Mouse (Mus musculus): ENCODE results near the gene Neurl1a. TPM values are rescaled to one million over a fixed set of nuclear protein-coding genes. Genes with fewer than 3 reads are reported as not detected.

Neurl1a gene
- polyA plus RNA-seq, 1 experiment: 4.6 TPM

DNA sequence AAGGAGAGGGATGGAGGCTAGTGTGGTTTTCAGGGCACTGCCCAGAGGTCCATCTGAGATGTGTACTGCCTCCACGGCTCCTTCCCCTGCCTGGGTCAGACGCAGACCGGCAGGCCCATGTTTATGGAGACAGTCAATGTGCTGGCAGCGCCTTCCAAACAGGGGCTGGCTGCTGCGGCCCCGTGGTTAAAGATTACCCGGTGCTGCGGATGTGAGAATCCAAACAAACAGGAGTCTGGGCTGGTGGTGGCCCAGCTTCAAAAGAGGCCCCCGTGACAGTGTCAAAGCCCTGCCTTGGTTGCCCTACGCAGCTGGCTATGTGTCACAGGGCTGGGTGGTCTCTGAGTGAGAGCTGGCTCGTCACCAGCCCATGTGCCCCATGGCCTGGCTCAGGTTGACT is 69.2 kb downstream of the Neurl1a start:
- DNase-seq (ENCODE audit: low read depth): no peak

DNA sequence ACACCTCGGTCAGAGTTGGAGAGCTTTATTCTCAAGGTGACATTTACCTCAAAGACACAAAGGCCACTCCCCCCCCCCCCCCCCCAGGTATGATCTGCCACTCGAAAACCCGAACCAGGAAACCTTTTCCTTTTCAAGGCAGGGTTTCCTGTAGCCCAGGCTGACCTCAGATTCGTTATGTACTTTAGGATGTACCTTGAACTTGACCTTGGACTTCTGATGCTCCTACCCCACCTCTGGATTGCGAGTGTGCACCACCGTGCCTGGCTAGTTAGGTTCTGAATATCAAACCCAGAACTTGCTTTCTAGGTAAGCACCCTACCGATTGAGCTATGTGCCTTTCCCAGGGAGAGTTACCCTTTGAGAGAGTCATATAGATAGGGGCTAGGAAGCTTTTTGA is 69.7 kb downstream of the Neurl1a start:
- DNase-seq (ENCODE audit: low read depth): no peak

DNA sequence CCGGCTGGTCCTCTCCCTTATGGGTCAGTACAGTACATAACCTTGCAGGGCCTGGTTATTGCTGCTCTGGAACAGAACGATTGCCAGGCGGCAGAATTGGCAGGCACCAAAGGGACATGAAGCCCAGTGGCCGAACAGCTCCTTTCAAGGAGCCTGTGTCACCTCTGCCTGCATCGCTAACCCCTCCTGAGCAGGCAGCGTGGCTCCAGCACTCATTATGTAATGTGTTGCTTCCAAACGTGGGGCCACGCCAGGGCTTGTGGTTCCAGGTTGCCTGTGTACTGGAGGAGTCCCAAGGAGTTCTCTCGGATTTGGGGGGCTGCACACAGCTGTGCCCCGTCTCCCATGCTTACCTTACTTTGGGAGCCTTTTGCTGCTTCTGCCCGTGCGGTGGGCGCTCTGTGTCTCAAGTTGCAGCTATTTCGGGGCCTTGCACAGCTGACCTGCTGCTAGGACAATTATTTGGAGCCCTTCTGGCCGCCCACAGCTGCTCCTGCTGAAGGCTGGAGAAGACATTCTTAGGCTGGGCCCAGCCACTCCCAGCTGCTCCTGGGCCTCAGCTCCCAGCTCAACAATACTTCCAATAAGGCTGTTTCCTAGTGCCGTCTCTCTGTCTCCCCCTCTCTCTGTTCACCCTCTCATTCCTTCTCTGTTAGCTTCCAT is 70.4 kb downstream of the Neurl1a start:
- no peak for DNase-seq (ENCODE audit: low read depth)

DNA sequence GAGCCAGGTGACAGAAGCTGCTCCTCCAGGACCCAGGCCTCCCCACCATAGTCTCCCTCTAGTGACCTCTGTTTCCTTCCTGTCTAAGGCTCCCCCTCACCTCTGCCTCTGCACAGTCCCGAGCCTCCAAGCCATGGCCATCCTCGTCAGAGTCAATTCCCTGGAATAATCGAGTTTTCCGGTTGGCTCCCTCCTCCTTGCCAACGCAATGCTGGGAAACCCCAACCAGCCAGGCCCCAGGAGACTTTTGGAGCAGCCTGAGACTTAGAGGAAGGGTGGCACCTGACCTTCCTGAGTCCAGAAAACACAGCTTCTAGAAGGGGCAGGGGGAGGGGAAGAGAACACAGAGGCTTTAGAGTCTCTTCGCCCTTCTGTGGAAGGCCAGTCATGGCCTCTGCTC is 72.3 kb downstream of the Neurl1a start:
- DNase-seq (ENCODE audit: low read depth): no peak

DNA sequence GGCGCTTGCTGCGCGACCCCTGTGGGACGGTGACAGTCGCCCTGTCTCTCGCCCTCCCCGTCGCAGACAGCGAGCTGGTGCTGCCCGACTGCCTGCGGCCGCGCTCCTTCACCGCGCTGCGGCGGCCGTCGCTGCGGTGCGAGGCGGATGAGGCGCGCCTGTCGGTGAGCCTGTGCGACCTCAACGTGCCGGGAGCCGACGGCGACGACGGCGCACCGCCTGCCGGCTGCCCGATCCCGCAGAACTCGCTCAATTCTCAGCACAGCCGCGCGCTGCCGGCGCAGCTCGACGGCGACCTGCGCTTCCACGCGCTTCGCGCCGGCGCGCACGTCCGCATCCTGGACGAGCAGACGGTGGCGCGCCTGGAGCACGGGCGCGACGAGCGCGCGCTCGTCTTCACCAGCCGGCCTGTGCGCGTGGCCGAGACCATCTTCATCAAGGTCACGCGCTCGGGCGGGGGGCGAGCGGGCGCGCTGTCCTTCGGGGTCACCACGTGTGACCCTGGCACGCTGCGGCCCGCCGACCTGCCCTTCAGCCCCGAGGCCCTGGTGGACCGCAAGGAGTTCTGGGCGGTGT is 74.5 kb downstream of the Neurl1a start:
- DNase-seq (ENCODE audit: low read depth): no peak

DNA sequence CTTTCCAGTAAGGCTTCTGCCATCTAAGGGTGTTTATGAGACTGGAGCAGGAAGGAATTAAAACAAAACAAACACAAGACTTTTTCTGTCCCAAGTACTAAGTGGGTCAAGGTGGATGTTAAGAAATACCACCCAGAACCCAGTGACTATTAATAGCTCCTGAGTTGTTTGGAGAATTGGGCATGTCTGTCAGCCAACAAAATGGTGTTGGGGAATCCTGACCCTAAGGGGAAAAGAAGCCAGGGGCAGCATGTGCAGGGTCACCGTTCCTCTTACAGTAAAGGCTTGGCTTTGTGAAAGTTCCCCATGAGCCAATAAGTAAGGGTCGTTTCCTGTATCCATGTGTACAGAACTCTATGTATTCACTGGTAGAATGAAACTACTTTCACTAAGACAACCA is 76.4 kb downstream of the Neurl1a start:
- no peak for DNase-seq (ENCODE audit: low read depth)

DNA sequence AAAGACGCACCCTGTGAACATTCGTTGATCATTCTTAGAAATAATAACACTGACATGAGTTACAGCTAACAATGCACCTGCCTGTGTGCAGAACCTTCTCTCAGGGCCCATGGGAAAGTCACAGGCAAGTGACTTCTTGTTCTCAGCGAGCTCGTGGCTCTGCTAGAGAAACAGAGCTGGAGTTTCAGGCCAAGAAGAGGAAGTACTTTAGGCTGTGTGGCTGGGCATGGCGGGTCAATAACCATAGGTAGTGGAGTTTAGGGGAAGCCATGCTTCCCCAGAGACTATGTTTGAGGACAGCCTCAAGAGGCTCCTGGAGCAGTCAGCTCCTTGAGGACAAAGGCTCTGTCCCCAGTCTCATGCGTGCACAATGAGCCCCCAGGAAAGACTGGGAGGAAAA is 77.3 kb downstream of the Neurl1a start:
- DNase-seq (ENCODE audit: low read depth): no peak

DNA sequence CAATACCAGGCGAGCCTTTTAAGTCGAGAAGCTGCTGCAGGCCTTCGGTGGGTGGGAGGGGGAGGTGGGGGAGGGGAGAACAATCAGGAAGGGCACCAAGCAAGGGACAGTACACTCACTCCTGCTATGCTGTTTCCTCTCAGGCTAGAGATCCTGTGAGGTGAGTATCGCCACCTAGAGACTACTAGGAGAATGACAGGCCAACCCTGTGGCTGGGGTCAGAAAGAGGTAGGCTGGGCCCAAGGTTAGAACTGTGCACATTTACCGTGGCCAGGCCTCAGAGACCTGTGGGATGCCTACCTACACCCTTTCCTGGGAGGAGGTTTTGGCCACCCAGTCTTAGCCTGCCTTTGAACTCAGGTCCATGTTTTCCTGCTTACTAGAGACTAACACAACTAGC is 81.0 kb downstream of the Neurl1a start:
- no peak for DNase-seq (ENCODE audit: low read depth)

DNA sequence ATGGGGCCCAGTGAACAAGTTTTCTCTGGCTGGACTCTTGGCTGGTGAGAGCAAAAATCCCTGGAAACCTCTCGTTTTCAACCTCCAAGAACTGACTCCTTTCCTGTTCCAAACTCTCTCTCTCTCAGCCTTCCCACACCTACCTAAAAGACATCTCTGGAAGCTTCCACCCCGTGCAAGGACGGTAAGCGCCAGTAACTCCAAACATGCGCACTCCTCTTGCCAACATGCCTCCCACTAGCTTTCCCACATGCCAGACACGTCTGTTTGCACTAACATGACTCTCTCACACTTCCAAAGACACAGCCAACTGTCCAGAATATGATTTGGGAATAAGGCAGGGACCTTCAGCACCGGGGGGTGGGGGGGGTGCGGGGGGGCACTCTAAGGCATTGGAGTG is 82.6 kb downstream of the Neurl1a start:
- DNase-seq (ENCODE audit: low read depth): no peak

DNA sequence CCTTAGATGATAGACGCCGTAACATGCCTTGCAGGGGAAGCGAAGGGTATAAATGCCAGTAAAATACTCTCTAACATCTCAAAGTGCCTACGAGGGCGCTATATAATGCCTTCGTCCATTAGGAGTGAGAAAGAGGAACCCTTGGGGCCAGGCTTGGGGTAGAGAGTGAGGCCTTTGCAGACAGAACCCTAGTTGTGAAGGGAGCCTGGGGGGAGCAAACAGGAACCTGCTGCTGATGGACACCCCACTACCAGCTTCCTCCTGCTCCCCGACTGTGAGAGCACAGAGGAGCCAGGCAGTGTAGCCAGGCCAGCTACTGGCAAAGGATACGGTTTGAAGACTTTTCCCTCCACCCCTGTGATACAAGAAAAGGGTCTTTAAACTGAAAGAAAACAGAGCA is 85.0 kb downstream of the Neurl1a start:
- no peak for DNase-seq (ENCODE audit: low read depth)

DNA sequence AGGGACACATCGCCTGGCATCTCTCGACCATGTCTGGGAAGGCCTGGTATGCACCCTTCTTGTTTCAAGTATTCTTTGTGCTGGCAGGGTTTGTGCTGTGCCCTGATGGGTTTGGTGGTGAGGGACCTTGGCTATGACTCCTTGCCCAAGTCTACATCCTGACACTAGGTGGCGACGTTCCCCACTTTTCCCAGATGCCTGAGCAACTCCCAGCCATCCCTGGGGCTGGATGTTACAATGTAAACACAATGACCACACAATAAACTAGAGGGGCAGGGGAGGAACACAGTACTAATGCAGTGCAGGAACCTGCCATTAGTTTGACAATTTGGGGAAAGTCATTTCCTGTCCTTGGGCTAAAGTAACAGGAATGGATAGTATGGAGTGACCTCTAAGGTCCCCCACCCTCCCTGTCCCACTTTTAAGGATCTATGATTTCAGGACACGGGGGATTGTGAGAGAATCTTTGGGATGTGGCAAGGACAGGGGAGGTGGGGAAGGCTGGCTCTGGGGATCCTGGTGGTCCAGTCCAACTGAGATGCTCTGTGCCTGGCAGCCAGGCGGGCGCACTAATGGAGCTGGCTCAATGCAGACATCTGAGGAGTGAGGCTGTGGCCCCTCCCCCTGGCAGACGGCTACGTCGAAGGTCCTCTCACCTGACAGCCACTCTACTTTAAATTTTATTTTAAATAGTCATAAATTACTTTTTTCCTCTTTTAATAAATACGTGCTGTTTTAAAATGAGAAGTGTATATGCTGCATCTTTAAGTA is 85.9 kb downstream of the Neurl1a start:
- DNase-seq (ENCODE audit: low read depth): no peak

DNA sequence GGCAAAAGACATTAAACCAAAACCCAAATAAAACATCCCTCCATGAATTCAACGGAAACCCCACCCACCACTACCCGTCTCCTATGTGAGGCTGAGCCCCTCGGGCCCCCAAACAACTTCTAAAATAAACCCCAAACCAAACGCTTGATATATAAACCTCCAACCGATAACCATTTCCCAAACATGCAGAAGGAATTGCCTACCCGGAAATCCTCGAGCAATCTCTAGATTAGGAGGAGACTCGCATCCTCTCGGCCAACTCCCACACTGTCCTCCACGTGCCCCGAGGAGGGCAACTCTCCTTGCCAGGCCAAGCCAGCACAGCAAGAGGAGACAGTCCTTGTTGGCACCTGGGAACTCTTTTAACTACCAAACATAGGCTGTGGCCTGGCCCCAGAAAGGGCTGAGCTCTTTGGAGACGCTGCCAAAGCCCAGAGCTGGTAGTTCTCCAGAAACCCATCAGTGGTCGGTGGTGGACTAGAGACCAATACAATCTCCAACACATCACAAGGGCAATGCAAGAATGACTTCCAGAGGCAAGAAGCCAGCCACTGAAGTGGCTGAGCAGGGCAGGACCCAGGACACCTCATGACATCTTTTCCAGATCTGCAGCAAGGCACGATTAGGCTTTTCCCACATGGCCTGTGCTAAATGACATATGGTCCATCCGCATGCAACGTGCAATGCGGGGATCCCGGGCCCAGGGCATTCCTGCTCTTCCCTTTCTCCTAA is 87.6 kb downstream of the Neurl1a start:
- no peak for DNase-seq (ENCODE audit: low read depth)

DNA sequence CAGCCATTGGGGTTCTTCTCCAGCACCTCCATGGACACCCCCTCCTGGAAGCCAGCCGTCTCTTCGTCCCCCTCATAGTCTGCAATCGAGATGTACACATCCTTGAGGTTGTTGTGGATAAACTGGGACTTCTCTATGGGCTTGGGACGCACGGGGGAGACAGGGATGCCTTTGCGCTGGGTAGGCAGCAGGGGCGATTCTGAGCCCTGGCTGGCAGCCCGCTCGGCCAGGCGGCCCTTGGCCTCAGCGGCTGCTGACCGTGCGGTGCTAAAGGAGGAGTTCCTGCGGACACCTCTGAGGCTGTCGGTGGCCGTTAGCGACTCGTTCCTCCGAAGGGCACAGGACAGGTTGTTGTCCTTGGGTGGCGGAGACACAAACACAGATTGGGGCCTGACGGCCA is 88.4 kb downstream of the Neurl1a start:
- DNase-seq (ENCODE audit: low read depth): no peak

DNA sequence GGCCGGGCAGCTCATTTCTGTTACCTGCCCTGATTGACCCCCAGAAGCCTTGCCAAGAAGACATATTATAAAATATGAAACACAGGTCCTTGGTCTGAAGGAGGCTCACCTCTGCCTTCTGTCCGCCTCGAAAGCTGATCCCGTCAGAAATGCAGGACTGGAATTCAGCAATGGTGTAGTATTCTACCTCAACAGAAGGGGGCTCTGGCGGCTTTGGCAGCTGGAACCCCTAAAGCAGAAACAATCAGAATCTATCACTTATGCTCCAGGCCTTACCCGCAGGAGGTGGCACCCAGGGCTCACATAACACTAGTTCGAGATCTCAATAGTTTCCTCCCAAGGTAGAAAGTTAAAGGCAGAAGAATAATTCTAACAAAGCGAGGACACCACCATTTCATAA is 91.1 kb downstream of the Neurl1a start:
- no peak for DNase-seq (ENCODE audit: low read depth)

DNA sequence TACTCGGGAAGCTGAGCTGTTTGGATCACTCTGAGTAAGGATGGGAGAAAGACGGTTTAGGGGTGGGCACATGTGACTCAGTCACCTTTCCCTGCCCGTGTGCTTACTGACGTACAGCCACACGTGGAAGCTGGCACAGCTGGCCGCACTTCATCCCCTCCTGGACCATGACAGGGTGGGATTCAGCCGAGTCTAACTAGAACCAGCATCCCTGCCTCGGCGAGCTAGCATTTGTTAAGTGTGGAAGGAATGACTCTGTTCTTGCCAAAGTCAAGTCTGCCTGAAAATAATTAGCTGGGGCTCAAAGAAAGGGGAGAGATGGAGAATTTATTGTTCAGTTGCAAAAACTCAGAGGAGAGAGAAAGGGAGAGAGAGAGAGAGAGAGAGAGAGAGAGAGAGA is 91.9 kb downstream of the Neurl1a start:
- no peak for DNase-seq (ENCODE audit: low read depth)

DNA sequence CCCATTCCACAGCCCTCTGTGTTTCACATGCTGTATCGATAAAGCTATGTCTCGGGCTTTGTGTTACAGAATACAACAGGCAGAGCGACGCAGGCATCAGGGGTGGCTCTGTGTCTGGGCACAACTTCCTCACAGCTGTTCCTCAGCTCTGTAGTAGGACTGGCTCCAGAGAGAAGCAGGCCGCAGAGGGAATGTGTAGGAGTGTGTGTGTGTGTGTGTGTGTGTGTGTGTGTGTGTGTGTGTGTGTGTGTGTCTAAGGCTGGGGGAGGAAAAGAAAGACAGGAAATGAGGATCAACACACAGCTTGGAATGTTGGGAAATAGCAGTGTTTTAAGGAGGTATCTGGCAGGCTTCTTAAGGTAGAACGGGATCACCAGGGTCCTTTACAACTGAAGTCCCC is 98.1 kb downstream of the Neurl1a start:
- no peak for DNase-seq (ENCODE audit: low read depth)

DNA sequence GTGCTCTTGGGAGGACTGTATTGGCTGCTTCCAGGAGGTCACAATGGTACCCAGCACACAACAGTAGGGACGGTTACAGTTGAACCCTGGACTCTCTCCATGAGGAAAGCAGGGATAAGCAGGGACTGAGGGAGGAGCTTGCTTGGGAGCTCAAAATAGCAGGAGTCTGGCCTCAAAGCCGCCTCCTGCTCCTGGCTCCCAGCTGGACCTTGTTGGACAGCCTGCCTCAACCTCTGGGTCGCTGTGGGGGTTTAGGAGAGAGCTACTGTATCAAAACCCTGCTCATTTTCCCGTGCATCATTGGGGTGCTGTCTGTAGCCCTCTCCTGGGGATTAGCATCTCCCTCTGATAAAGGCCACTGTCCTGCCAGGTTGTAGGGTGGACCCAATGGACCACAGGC is 100.8 kb downstream of the Neurl1a start:
- no peak for DNase-seq (ENCODE audit: low read depth)

DNA sequence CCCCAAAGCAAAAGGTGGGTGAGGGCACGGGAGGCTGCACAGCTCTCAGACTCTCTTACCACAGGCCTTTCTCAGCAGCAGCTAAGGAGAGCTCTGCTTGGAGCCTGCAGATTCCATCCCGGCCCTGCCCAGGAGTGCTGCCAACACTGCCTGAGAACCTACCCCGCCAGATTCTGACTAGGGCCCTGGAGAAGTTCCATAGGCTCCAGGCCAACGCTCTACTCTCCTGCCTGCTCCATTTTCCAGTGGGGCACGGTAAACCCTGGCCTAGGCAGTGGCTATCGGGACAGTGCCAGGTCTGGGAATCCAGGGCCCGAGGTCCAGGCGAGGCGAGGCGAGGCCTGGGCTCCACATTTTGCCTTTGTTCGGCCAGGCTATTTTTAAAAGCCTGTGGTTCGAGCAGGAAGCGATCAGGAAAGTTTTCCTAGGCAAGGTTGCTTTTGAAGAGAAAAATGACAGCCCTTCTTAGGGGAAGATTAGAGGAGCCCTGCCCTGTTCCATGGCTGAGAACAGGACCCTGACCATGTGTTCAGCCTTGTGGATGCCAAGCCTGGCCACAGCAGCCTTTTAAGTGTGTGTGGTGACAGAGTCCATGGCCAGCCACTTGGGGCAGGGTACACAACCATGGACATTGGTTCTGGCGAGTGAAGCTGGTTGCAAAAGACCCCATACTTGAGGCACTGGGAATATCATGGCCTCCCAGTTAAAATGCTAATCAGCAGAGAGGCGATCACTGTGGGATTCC is 101.3 kb downstream of the Neurl1a start:
- DNase-seq (ENCODE audit: low read depth): no peak

DNA sequence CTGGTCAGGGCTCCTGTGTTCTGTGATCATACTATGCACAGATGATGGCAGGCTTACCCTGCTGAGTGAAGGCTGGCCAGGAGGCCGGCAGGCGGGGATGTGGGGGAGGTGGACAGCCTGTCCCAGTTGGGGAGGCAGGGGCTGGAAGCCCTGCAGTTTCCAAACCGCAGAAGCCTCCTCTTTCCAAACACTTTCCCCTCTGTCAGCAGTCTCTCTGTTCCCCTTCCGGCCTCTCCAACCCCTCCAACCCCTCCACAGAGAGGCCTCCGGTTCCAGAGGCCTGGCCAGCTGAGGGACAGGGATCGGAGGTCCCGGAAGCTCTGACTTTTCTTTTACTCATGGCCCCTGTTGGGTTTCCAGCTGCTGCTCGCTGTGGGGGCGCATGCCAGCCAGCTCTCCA is 102.3 kb downstream of the Neurl1a start:
- no peak for DNase-seq (ENCODE audit: low read depth)

DNA sequence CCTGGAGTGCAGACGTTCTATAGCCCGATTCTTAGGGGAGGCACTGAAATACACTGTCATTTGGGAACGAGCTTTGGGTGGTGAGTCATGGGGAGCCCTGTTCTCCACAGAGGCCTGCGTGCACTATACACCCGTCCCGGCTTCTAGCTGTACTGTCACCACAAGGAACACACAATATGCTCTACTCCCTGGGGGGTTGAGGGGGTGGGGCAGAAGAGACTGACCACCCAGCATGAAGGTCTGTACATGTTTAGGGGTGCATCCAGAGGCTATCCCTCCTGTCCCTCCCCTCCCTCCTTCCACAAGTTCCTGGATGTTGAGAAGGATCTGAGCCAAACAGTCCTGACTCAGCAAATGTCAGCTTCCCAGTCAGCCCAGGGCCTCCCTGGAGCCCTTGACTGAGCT is 103.4 kb downstream of the Neurl1a start:
- no peak for DNase-seq (ENCODE audit: low read depth)

DNA sequence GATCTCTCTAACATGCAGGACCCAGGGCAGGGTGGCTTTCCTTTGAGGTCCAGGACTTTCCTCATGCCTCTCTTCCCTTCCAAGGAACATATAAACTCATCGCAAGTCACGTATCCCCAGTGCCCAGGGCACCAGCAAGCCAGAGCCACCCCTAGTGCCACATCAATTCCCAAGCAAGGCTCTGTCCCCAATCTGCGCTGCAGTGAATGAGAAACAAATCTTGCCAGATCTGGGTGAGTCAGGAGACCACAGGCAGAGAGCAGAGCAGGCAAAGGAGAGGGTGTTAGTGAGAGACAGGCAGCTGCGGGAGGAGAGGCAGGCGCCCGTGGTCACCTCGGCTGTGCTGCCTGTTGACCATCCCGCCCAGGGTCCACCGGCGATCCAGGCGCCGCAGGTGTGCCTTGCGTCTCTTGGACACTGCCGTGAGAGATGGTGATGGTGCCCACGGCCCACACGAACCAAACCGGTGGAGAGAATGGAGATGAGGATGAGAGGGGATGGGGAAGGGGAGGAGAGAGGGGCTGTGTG is 104.1 kb downstream of the Neurl1a start:
- DNase-seq (ENCODE audit: low read depth): no peak

DNA sequence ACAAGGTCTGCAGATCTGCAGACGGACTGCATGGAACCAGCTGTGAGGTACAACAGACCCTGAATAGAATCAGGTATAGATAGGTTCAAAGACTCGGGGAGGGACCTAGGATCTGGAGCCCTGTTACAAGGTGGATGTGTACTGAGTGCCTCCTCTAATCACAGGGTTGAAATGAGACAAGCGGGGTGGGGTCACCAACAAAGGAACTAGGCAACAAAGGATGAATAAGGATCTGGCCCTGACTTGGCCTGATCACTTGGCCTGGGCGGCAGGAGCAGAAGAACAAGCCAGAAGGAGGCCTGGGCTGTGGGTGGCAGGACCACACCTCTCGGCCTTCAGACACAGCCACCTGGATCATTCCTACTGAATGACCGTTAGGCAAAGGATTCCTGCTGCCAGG is 107.0 kb downstream of the Neurl1a start:
- DNase-seq (ENCODE audit: low read depth): no peak

All from gonadal fat pad, adult 2 months (tissue).